Mouse (Mus musculus) mammary gland, adult 2 months (tissue): ENCODE data around the gene Cryba1. TPM values are rescaled to one million over a fixed set of nuclear protein-coding genes. Genes with fewer than 3 reads are reported as not detected.

Experiments
- polyA plus RNA-seq: library from polyadenylated mRNA; depleted of rRNA; stranded (reverse); fragments of >200 nt; gene quantifications from 2 replicates; pipeline ENCODE4 v1.2.3, GENCODE M21; 2012; ENCODE audit warnings: low replicate concordance; rRNA removed

Gene Cryba1
- not detected in 2 replicates for polyA plus RNA-seq

GRCm38 (mm10) chr11:77725183-77725582 is at the start of gene Cryba1:
Gene Cryba1, minus strand, starts transcription at chr11:77725283.

GRCm38 (mm10) chr11:77762783-77763672 is 37.9 kb upstream of the Cryba1 start, which contains the start of gene Myo18a:
Gene Myo18a, plus strand, starts transcription at chr11:77763246.

GRCm38 (mm10) chr11:77685383-77686265 is 39.5 kb downstream of the Cryba1 start, which contains the start of gene Nufip2:
Gene Nufip2, plus strand, starts transcription at chr11:77686155.

Other genes with a start within 250 kb of the Cryba1 start
- gene Ankrd13b, start 235.6 kb downstream of the Cryba1 start, polyA plus RNA-seq, result 34.9 and 45.6 TPM in 2 replicates
- 60.1 and 92.3 TPM in 2 replicates for gene Git1, start 231.7 kb downstream of the Cryba1 start, polyA plus RNA-seq
- 24.1 and 48.2 TPM in 2 replicates for gene Abhd15, start 210.2 kb downstream of the Cryba1 start, polyA plus RNA-seq
- gene Trp53i13, start 209.3 kb downstream of the Cryba1 start, polyA plus RNA-seq, result 32.3 and 56.0 TPM in 2 replicates
- 0.13 and 0.19 TPM in 2 replicates for gene Gm10392, start 206.1 kb downstream of the Cryba1 start, polyA plus RNA-seq
- 3.4 and 8.1 TPM in 2 replicates for gene Taok1, start 117.5 kb downstream of the Cryba1 start, polyA plus RNA-seq
- 13.6 and 24.4 TPM in 2 replicates for gene Nufip2, start 39.1 kb downstream of the Cryba1 start, polyA plus RNA-seq
- gene Myo18a, start 38.0 kb upstream of the Cryba1 start, polyA plus RNA-seq, result 47.0 and 51.8 TPM in 2 replicates
- not detected in 2 replicates for gene Gm10277, start 62.5 kb upstream of the Cryba1 start, polyA plus RNA-seq
- gene Pipox, start 168.8 kb upstream of the Cryba1 start, polyA plus RNA-seq, result 0.50 and 0.62 TPM in 2 replicates
- gene Sez6, start 205.5 kb upstream of the Cryba1 start, polyA plus RNA-seq, result 1.1 and 1.4 TPM in 2 replicates